15 mouse cellular contexts compared by ENCODE assay signal in genomic region chr12:87082797-87083196, GRCm38 (mm10).
"Had no signal": no experiment of that assay in that cellular context is flagged by ENCODE, and none has a peak within 500 bp of the region (broad histone marks: within the 10 kb centered on the region; RNA-seq: fewer than 3 reads in every experiment).

No protein-coding gene starts in this region.

- H3K9me3 ChIP-seq: lung, embryonic 15.5 days; midbrain, embryonic 10.5 days; midbrain, embryonic 12.5 days; midbrain, embryonic 15.5 days; neural tube, embryonic 12.5 days; stomach, embryonic 15.5 days had no signal

- H3K36me3 ChIP-seq: lung, embryonic 15.5 days; midbrain, embryonic 10.5 days; midbrain, embryonic 12.5 days; neural tube, embryonic 12.5 days; stomach, embryonic 15.5 days had no signal

- H3K27ac ChIP-seq: lung, embryonic 15.5 days; midbrain, embryonic 10.5 days; midbrain, embryonic 12.5 days; midbrain, embryonic 15.5 days; neural tube, embryonic 12.5 days; stomach, embryonic 15.5 days; stomach, postnatal 0 days had no signal

- H3K27me3 ChIP-seq: lung, embryonic 15.5 days; midbrain, embryonic 15.5 days; neural tube, embryonic 12.5 days; stomach, embryonic 15.5 days had no signal

- H3K4me2 ChIP-seq: lung, embryonic 15.5 days; midbrain, embryonic 12.5 days; midbrain, embryonic 15.5 days; neural tube, embryonic 12.5 days; stomach, embryonic 15.5 days had no signal

- ATAC-seq: lung, postnatal 0 days; midbrain, embryonic 15.5 days had no signal

- H3K4me3 ChIP-seq: lung, embryonic 15.5 days; midbrain, embryonic 10.5 days; midbrain, embryonic 12.5 days; midbrain, embryonic 15.5 days; neural tube, embryonic 12.5 days; stomach, embryonic 15.5 days had no signal

- H3K9ac ChIP-seq: lung, embryonic 15.5 days; midbrain, embryonic 12.5 days; midbrain, embryonic 15.5 days; neural tube, embryonic 12.5 days; stomach, embryonic 15.5 days had no signal

- H3K4me1 ChIP-seq: lung, embryonic 15.5 days; midbrain, embryonic 10.5 days; midbrain, embryonic 12.5 days; midbrain, embryonic 15.5 days; neural tube, embryonic 12.5 days; stomach, embryonic 15.5 days had no signal

- DNase-seq: lung, adult 2 months; lung, postnatal 14 days; lung, postnatal 36 days; right cerebral cortex, postnatal 14 days; thymus, adult 2 months; thymus, postnatal 25 days; thymus, postnatal 4 days had no signal
